Mouse (Mus musculus): ENCODE measurements around the gene Wdr74.
A peak's percentile ranks its signal among the peaks of the same experiment; 100 is the strongest.

Wdr74 gene

DNA sequence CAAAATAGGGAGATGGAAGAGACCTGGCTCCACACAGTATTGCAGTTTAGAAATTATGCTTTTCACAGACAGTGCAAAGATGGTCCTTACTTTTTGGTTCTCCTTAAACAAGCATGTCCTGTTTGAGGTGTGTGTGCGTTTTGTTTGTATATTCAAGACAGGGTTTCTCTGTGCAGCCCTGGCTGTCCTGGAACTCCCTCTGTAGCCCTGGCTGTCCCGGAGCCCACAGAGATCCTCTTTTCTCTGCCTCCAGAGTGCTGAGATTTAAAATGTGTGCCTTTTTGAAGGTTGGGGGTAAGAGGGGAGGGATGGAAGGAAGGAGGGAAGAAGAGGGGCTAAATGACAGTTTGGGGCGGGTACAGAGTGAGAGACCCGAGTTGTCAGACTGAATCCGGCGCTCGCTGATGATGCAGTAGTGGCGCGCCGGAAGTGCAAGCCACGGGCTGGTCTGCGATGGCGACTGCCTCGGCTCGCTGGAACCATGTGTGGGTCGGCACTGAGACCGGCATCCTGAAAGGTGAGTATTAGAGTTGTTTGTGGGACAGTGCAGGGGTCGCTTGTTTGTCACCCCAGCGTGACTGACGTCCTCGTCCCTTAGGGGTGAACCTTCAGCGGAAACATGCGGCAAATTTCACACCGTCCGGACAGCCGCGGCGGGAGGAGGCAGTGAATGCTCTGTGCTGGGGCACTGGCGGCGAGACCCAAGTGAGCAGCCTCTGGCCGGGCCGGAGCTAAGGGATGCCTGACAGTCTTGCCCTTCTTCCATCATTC, at the start of gene Wdr74:
Wdr74 (plus strand) TSS at position 439 of the 771 bp plus-strand sequence.
- peak; percentile 87 for DNase-seq (ENCODE audit: inconsistent ontology term)

DNA sequence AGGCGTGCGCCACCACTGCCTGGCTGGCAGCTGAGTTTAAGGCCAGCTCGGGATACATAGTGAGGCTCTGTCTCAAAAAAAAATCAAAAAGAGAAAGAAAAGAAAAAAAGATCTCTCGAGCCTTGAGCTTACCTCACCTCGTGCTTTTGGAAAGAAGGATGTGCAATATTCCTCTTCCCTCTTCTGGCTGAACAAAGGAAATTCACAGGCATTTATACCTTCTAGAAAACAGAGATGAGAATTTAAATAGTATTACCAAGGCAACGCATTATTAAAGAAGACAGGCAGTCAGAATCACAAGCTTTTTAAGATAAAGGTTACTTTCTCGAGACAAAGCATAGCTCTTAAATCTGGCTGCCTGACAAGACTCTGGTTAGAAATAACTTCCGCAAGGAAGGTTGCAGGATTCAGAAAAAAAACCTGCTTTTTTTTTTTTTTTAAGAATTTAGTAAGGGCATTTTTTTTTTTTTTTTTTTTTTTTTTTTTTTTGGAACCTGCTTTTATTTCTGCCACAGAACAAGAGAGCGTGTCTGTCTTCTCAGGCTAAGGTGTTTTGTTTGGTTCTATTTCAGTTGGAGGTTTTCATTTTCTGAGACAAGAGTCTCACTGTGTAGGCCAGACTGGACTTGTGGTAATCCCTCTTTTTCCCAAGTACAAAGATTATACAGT, 43.6 kb upstream of the Wdr74 start:
- no peak for DNase-seq (ENCODE audit: inconsistent ontology term)

DNA sequence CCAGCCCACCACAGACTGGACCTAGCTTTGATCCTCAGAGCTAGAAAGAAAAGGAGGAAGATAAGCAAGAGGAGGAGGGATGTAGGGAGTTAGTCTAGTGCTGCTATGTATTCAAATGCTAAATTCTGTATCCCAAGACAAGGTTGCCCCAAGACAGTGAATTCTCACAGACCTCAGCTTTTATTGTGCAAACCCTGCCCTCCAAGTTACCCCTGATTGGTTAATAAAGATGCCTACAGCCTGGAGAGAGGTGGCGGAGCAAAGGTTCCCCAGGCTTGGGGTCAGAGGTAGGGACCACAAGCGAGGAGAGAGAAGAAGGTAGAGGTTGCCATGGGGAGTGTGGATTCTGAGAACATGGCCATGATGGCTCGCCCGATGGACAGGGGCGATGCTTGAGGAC, 42.9 kb upstream of the Wdr74 start:
- DNase-seq (ENCODE audit: inconsistent ontology term) = no peak

DNA sequence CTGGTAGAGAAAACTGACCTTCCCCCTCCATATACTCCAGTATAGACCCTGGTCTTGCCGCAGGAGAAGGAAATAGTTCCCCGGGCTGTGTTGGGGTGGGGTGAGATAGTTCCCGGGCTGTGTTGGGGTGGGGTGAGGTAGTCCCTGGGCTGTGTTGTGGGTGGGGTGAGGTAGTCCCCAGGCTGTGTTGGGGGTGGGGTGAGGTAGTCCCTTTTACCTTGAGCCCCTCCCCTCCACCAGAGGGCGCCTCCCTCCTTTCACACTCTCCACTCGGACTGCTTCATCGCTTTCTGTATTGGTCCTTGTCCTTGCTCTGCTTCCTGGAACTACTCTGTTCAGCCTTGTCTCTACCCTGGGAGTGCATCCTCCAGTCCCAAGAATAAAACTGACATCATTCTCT, 40.3 kb upstream of the Wdr74 start:
- DNase-seq (ENCODE audit: inconsistent ontology term) = peak; percentile 25

DNA sequence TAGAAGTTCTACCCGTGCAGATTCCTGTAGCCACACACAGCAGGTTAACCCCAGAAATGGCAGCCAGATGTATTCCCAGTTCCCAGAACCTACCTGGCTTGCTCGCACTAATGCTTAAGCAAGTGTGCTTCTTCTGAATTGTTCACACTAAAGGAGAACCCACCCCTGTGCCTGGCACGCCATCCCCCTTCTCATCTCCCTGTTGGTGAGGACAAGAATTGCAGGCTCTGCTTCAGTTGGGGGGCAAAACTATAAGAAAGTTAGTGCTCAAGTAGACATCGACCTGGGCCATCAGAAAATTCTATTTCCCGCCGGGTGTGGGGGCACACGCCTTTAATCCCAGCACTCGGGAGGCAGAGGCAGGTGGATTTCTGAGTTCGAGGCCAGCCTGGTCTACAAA, 36.0 kb upstream of the Wdr74 start:
- DNase-seq (ENCODE audit: inconsistent ontology term) = no peak

DNA sequence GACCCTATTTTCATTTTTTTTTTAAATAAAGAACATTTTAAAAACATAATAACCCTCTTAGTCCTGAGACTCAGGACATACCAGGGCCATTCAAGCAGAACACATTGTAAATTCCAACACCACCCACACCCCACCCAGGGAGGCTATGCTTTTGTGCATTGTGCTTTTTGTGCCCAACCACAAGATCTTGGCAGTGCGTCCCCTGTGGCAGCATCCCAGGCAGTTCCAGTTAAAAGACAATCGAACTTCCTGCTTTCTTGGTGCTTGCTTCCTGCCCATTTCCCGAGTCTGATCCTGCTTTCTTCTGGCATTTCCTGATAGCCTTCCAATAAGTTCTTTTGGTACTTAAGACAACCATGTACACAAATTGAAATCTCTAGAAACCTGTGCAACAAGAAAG, 33.2 kb upstream of the Wdr74 start:
- peak; percentile 99 for DNase-seq (ENCODE audit: inconsistent ontology term)

DNA sequence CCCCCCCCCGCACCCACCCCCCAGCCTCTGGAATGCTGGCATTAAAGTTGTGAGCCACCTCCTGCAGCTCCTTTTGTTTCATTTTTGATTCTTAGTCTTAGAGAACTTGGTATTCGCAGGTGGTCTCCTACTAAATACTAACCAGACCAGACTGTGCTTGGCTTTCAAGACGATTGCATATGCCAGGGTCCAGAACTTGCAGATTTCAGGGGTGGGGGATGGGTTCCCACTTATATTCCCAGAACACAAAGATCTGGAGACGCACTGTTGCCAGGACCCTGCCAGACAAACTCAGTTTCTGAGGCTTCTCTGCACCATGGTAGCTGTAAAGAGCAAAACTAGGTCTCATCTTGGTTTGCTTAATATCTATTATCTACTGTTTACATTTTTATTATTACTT, 32.1 kb upstream of the Wdr74 start:
- DNase-seq (ENCODE audit: inconsistent ontology term) = peak; percentile 39

DNA sequence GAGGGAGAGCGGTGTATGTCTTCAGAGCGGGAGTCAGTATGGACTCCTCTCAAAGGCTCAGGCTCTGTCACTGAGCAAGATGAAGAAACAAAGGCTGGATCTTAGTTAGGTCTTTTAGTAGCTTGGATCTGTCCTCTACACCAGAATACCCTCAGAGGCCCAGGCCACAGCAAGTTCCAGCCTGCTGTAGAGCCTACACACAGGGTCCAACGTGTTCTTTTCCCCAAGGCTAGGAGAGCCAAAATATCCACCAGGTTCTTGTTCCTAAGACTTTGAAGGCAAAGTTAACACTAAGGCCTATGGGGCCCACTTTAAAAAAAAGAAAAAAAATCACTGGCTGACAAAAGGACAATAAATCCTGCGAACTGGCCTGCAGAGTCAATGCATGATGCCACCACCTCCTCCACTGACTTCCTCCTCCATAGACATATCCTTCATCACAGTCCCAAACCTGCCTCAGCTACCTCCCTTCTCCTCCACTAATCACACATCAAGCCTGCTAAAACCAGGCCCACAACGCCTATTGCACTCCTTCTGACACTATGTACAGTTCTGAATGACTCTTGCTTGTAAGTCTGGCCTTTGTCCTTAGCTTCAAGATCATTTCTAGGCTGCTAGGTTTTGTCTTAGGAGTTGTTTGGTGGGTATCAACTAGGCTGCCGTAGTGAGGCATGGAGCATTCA, 30.5 kb upstream of the Wdr74 start:
- DNase-seq (ENCODE audit: inconsistent ontology term) = peak; percentile 29

DNA sequence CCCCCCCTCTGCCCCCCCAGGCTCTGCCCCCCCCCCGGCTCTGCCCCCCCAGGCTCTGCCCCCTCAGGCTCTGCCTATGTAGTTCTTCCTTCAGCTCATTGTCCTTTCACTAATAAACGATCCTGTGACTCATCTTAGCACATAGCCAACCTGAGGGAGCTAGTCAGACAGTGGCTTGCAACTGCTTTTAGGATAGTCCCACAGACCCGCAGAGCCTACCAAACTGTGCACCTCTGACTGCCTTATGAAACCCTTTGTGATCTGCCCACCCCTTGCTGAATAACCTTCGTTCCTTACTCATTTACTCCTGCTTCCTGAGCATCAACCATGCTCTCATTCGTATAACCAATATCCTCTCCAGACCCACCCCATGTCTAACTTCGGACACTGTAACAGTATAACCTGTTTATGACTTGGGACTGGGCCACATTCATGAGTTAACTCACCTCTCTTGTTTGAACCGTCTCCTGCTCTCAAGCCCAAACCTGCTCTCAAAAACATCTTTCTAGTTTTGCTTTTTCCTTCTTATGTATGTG, 29.4 kb upstream of the Wdr74 start:
- peak; percentile 43 for DNase-seq (ENCODE audit: inconsistent ontology term)

DNA sequence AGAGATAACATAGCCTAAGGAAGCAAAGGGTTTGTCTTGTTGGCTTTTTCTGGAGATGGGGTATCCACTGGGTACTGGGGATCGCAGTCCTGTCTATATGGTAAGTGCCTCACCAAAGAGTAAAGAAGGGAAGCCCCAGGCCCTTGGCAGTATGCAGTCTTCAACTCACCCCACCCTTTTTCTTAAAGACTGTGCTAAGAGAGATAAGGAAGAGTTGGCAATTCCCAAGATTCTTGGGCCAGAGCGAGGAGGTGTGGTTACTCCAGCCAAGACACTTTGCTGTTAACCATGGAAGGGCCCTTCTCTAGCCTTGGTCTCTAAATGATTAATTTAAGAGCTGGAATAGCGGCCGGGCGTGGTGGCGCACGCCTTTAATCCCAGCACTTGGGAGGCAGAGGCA, 28.7 kb upstream of the Wdr74 start:
- no peak for DNase-seq (ENCODE audit: inconsistent ontology term)

DNA sequence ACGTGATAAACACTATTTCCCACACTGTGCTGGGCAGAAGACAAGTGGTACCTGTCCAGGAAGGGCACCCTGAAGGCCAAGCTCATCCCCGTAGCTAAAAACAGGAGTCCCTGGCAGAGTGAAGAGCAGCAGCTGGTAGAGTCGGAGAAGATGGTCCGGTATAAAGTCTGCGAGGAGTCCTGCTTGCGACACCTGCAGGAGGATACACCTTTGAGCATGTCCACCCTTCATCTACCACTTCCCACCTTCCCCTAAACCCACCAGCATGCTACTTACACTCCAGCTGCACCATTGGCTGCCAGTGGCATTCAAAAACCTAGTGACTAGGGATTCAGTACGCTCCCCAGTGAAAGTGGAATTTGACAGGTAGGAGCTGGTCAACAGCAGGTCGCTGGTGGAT, 26.7 kb upstream of the Wdr74 start:
- no peak for DNase-seq (ENCODE audit: inconsistent ontology term)

DNA sequence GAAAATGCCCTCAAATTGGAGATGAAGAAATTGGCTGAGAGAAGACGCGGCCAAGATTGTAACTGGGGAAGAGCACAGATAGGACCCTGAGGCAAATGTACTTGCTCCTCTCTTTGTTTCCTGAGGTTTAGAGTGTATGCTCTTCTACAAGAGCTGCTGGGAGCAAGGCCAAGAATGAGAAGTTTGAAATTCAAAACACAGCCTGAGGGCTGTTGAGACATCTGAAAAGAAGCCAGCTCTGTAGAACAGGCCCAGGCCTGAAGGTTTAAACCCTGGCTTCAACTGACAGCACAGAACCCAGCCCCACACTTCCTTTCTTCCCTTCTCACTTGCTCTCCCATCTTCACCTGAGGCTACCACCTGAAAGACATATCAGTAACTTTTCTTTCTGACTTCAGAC, 25.6 kb upstream of the Wdr74 start:
- peak; percentile 85 for DNase-seq (ENCODE audit: inconsistent ontology term)

DNA sequence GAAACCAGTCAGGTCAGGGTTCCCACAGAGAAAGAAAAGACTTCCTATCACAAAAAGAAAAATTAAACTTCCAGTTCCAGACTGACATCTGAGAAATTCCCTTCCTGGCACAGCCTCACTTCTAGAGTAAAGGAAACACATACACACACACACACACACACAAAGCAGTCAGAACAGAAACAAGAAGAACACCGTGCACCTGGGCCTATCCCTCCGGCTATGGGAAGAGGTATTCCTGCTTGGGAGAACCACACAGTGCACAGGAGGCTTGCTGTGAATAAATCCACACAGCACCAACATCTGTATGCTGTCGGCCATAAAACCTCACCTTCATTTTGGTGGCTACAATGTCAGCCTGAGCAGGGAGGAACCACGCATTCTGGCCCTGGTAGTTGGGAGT, 24.1 kb upstream of the Wdr74 start:
- no peak for DNase-seq (ENCODE audit: inconsistent ontology term)

DNA sequence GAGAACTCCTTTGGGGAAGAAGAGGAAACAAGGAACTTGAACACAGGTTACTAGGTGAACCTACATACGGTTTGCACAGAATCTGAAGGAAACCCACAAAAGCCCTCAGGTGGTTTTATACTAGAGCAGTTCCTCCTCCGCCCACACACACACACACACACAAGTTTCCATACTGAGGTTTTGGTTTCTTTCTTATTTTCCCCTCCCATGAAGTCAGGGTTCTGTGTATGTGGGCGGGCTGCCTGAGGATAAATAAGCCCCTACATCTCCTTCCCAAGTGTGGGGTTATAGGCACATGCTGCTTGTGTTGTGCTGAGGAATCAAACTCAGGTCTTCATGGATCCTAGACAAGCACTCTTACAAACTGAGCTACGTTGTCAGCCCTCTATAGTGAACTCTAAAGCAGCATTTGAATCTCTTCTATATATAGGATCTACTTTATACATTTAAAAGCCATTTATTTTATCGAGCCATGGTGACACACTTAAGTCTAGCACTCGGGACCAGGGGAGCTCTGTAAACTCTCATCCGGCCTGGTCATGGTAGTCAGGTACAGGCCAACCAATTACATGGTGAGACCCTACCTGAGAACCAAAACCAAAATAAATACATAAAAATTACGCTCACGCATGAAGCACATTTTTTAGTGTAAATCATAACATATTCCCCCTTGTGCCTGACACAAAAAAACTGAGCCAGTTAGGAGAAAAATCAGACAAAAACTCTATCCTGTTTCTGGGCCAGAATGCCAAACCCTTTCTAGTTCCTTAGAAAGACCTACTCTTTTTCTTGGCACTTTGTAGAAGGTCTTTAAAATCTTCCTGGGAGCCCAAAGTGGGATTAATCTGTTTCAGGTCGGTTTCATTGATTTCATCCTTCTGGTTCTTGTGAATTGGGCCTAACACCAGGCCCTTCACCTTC, 23.4 kb upstream of the Wdr74 start:
- DNase-seq (ENCODE audit: inconsistent ontology term) = peak; percentile 22

DNA sequence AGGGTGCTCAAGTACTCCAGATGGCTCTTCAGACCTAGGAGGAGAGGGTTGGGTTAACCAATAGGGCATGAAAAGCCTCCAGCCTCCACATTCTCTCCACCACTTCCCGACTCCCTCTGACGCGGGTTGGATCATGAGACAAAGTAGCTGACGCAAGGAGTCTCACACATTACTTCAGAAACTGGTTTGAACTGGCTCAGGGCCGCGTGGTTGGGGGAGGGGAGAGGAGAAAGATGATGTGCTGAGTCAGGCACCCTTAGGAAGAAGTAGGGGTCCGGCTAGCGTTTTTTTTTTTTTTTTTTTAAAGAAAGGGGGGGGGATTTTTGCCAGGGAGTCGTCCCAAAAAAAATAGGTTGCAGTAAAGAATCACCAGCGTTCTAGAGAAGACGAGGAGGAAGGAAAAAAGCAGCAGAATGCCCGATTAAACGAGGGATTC, 22.7 kb upstream of the Wdr74 start:
- peak; percentile 86 for DNase-seq (ENCODE audit: inconsistent ontology term)

DNA sequence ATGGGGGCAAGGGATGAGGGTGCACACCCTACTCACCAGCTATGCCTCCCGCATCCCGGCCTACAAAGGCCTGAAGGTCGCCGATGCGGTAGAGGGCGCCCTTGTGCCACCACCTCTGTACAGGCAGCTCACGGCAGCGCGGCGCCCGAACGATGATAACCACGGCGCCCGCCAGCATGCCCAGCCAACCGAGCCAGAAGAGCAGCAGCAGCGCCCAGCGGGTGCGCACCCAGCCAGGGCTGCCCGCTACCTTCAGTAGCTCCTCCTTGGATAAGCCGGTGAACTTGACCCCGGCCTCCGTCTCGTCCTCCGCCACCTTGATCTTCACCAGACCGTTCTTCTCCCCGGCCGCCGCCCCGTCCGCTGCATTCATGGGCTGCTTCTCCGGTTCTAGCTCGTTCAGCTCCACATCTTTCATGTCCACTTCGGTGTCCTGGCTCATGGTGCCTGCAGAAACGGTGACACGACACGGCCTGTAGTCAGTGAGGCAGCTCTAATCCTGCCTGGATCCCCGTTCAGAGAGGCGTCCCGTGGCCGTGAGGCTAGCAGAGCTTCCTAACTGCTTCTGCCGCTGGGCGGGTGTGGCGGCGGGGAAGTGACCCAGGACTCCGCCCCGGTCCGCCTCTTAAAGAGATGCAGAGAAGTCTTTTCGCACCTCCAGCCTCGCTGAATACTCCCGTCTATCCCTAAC, 22.2 kb upstream of the Wdr74 start:
- DNase-seq (ENCODE audit: inconsistent ontology term) = peak; percentile 93

DNA sequence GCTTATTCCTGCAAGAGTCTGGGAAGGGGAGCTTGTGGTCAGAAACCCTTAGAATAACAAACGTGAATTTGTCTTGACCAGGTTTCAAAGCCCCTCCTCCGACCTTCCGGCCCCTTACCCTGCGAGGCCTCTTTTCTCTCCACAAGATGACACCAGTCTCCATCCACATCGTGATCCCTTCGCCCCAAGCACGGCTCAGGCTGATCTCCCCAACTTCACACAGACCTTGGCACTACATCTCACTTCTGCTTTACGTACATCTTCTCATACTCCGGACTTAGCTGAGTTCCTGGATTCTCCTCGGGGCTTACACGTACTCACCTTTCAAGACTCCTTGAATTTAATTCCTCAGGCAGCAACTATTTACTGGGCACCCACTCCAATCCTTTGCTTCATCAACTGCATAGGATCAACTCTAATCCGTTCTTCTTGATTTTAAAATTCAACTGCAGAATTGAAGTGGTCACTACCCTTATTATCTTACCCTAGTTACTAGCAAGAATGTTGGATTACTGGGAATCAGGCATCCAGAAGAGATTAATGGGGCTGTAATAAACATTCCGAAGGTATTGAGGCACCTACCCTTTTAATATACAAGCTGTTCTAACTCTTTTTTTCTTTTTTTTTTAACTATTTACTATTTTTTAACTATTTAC, 21.5 kb upstream of the Wdr74 start:
- DNase-seq (ENCODE audit: inconsistent ontology term) = peak; percentile 93

DNA sequence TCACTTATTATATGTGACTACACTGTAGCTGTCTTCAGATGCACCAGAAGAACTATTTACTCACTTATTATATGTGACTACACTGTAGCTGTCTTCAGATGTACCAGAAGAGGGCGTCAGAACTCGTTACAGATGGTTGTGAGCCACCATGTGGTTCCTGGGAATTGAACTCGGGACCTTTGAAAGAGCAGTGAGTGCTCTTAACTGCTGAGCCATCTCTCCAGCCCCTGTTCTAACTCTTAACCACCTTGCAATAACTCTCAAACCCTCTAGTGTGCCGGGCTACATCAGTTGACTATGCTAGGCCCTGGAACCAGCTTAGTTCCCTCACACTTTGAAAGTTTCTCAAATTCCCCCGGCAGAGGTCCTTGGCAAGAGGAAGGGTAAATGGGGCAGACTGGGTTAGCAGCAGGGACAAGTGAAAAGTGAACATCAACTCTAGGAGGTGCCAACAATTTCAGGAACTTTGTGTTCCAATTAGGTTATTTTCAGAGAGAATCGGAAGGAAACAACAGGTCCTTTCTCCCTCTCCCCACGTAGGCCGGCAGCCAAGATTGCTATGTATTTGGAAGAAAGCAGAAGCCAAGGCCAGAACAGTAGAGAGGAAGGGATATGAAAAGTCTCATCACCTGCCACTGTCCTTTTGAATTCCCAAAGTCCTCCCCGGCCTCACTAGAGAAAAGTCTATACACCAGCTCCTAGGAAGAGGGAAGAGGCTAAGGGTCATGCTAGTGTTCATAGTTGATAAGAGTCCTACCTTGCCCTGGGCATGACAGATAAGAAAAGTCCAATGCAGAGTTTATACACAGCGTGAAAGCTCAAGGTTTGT, 20.8 kb upstream of the Wdr74 start:
- DNase-seq (ENCODE audit: inconsistent ontology term) = peak; percentile 92

Data from Muller cell, postnatal 12 days (primary cell).